Mouse (Mus musculus) left cerebral cortex, postnatal 14 days (tissue): ENCODE measurements around the gene Jarid2. TPM values are rescaled to one million over a fixed set of nuclear protein-coding genes. Genes with fewer than 3 reads are reported as not detected.
"Not testable (repeated sequence)": the region's sequence is repeated elsewhere in the genome, so short reads cannot be mapped to it uniquely, and the experiment has no call there.

Experiments used
- DNase-seq, 2 experiments: peaks; one replicate each; pipeline ENCODE4 v3.0.0; 2021 to 2022; ENCODE audit warnings: low spot score in 2 of 2, mixed read lengths in 1 of 2
- intact Hi-C: fragments of 180-260 bp; cut with DNase I; formaldehyde crosslinking; loops from one replicate; pipeline ENCODE4 v1.15.1; 2025
- total RNA-seq, 2 experiments: library from RNA; stranded (reverse); gene quantifications; 2 replicates each; pipeline ENCODE4 v1.2.3; 2021

Jarid2 gene
- total RNA-seq, 2 experiments from 2014 or later = 40.8 to 42.3 TPM

- no peak for DNase-seq
- intact Hi-C loops = no loop called here
These were observed 81.7 kb downstream of the Jarid2 start for GRCm38 (mm10) chr13:44811021-44811420.

- DNase-seq = no peak
- intact Hi-C loops = no loop called here
These were observed 82.3 kb downstream of the Jarid2 start for GRCm38 (mm10) chr13:44811601-44812000.

DNA sequence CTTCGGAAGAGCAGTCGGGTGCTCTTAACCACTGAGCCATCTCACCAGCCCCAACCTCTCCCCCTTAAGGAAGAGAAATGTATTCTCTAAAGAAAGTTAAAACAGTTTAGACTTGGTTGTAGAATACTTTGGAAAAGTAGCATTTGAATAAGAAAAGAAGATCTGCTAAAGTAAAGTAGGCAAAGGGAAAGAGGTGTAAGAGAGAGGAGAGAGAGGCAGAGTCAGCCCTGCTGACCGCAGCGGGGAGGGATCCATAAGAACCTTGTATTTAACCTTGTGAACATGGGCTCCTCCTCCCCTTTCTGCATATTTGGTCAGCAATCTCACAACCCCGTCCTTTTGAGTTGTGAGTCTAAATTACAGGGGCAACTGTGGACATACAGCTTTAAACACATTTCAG lies 83.1 kb downstream of the Jarid2 start:
- DNase-seq = no peak
- intact Hi-C loops = no loop called here

DNA sequence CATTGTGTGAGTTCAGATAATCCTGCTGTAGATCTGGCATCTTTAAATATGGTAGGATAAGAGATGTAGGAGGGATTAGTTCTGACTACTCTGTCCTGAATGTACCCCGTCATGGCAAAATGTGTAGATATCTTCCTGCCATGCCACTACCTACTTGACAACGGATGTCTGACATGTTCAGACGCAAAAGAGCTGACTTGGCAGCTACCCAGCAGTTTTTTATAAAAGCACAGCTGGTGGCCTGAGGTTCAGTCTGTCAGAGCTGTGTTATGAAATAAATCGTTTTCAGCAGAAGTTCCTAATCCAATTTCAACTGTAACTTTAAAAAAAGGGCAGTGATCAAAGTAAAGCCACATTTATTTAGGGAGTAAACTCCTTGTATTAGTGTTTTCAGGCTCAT lies 90.1 kb downstream of the Jarid2 start:
- DNase-seq = peak in 1 of 2 experiments; percentile 23
- intact Hi-C loops = no loop called here

DNA sequence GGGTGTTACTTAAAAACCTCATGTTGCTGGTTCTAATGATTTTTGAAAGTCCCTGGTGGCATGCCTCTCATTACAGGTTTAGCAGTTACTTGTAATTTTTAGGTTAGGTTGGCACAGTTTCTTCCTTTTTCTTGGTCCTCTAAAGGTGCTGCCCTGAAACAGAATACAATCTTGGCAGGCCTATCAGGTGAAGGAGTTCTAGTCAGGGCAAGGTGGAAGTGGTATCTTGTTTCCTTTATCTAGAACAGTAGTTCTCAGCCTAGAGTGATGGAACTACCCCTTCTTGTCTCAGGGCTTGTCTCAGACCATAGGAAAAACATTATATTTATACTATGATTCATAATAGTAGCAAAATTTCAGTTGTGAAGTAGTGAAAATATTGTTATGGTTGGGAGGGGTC lies 93.3 kb downstream of the Jarid2 start:
- intact Hi-C loops = no loop called here
- DNase-seq = no peak

- no peak for DNase-seq
- intact Hi-C loops = no loop called here
These were observed 99.6 kb downstream of the Jarid2 start for GRCm38 (mm10) chr13:44828903-44829302.

DNA sequence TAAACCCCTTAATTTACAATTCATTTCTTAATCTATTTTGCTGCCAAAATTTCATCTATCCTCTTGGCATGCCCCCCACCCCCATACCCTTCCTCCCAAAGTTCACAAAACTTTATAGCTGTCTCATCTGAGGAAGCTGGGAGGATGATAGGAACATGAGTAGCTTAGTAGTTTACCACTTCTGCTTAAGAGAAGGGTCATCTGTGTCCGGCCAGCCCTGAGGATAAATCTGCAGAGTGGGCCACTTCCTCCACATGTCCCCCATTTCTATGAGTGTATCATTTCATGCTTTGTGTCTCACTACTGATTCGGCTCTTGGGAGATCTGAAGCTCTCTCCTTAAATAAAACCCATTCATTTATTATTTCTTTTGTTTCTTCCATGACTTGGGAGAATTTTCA lies 102.8 kb downstream of the Jarid2 start:
- no peak for DNase-seq
- intact Hi-C loops = loop anchor here (5.0 to 10.0 kb wide), 2 partner anchors 100 to 967 kb away; no protein-coding TSS in a partner anchor

DNA sequence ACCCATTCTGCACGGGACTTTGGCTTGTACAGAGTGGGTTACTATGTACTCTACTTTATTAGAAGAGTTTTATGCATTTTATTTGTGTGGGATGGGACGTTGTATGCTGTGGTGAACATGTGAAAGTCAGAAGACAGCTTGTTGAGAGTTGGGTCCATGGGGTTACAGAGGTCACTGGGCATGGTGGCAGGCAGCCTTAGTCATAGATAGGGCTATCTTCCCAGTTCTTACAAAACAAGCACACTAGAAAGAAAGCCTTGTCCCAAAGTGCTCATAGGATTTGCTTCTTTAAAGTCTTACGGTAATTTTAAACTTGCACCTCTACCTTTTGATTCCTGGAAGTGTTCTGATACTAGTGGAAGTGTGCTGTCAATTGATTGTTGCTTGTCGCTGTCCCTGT lies 103.6 kb downstream of the Jarid2 start:
- DNase-seq = no peak
- intact Hi-C loops = loop anchor here (5.0 to 10.0 kb wide), 2 partner anchors 101 to 968 kb away; no protein-coding TSS in a partner anchor

DNA sequence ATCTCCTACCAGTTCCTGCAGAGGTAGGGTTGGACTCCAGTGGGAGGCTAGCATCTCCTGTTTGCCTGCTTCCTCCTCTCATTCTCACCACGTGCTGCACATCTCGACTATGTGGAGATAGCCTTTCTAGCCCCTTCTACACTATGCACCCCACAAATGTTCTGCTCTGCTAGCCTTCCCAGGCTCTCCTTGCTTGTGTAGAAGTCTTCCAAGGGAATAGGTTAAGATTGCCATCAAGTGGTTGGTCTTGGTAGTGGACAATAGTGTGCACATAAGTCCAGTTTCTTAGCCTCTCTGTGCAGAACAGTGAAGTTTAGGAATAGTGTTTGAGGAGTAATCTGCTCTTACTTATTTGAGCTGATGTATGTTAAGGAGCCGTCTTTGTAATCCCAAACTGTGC lies 104.1 kb downstream of the Jarid2 start:
- intact Hi-C loops = loop anchor here (5.0 to 10.0 kb wide), 2 partner anchors 101 to 969 kb away; no protein-coding TSS in a partner anchor
- peak; percentile 62 to 67 for DNase-seq

- no peak for DNase-seq
- intact Hi-C loops = loop anchor here (10.0 kb wide), 1 partner anchor 973 kb away; no protein-coding TSS in a partner anchor
These were observed 108.2 kb downstream of the Jarid2 start for GRCm38 (mm10) chr13:44837445-44837844.

DNA sequence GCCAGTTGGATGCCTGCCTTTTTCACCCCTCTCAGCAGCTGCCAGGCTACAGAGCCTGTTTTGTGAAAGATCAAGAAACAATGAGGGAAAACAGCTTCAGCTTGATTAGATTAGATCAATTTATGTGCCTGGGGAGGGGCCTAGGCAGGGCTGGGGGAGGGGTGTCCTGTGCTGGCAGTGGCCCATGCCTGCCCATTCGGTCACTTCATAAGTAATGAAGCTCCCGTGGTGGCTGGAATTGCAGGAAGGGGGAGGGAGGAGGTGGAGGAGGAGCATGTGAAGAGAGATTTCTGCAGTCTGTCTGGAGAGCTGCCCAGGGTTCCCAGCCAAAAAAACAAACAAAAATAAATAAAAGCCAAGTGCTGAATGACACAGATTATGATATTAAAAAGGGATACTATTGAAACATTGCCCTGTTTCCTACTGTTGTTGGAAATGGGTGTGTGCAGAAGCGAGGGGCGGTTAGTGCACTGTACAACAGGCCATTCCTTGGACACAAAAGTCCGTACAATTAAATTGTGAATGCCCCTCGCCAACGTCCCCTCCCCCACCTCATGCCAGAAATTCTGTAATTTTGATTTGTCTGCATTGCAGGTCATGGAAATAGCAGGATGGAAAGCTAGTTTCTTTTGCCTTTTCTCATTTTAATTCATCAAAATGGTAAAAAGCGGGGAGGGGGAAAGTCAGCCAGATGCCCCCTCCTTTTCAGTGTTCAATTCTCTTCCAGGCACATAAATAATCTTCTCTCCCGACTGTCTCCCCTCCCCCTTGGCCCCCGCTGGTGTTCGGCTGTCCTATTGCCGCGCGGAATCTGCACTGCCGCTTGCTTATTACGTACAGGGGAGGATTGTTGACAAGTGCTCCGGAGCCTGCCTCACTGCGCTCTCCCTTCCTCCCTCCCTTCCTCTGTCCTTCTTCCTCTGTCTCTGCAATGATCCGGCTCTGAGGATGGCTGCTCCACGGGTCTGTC lies 110.9 kb downstream of the Jarid2 start:
- intact Hi-C loops = loop anchor here (10.0 kb wide), 1 partner anchor 975 kb away; no protein-coding TSS in a partner anchor
- peak; percentile 65 to 76 for DNase-seq

GRCm38 (mm10) chr13:44851426-44851825 lies 122.2 kb downstream of the Jarid2 start:
- DNase-seq = no peak

DNA sequence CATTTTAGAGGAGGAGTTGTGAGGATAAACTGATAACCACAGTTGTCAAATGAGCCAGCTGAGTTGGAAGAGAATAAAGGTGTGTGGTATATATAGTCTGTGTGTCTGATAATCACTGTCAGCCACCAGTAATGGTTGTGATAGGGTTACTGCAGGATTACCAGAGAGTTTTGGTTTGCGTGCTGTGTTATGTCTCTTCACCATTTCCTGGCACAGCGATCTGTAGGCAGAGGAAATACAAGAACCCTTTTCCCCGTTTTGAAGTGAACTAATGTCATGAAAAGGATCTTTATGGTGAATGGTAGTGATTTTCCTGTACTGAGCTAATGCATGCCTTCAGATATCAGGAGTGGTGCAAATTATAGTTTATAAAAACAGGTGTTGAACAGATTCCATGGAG lies 122.8 kb downstream of the Jarid2 start:
- DNase-seq = no peak
- intact Hi-C loops = no loop called here

More at GRCm38 (mm10) chr13:44851426-44851825, 122.2 kb downstream of the Jarid2 start:
- intact Hi-C loops = no loop called here

DNA sequence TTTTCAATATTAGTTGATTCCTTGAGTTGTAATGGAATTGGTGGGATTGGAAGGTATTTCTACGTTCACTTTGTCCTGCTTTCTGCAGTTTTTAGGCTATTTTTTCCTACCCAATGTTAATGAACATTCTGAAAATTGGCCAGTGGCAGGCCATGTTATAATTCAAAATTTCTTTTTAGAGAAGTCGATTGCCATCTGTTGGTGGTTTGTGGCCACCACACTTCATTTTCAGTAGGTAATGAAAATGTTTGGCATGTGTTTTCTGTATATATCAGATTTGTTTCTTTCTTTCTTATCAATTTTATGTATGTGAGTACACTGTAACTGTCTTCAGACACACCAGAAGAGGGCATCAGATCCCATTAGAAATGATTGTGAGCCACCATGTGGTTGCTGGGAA lies 136.3 kb downstream of the Jarid2 start:
- no peak for DNase-seq
- intact Hi-C loops = no loop called here

DNA sequence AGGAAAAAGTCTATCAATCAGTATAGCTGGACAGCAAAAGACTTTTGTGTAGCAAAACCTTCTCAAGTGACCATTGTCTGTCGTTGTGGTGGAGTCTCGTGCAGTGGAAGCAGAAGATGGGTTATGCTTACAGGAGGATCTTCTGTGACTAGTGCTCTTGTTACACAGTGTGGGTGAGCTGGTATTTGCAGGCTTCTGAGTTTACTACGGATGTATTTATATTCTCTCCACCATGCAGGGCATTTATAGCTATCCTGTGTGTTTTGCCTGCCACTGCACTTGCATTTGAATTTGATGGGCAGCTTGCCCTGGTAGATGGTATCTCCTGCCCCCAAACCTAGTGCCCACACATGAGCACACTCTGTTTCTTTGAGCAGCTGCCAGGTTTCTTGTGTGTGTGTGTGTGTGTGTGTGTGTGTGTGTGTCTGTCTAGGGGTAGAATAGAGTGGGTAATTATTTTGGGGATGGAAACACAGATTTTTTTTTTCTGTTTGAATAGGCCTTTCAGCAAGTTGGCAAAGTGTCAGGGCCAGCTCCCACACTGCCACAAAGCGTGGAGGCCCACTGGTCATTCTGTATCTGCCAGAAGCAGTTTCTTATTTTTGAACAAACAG lies 138.9 kb downstream of the Jarid2 start:
- peak; percentile 53 to 82 for DNase-seq
- intact Hi-C loops = no loop called here

- intact Hi-C loops = not testable (repeated sequence)
These were observed 140.3 kb downstream of the Jarid2 start for GRCm38 (mm10) chr13:44869418-44870119.

GRCm38 (mm10) chr13:44876799-44877198 lies 147.5 kb downstream of the Jarid2 start:
- no peak for DNase-seq
- intact Hi-C loops = no loop called here

More at GRCm38 (mm10) chr13:44869418-44870119, 140.3 kb downstream of the Jarid2 start:
- peak; percentile 98 to 100 for DNase-seq

DNA sequence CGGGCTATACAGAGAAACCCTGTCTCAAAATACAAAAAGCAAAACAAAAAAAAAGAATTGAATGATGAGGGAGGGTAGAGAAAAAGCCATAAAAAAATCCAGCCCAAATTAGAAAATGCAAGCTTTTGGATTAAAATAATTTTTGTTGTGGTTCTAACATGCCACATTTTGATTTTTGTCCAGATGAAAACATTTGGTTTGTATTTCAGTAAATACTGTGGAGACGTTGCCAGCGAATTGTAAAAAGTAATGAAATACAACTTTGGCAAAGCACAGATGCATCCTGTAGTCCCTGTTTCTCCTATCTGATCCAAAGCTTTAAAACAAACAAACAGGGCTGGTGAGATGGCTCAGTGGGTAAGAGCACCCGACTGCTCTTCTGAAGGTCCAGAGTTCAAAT lies 151.7 kb downstream of the Jarid2 start:
- no peak for DNase-seq
- intact Hi-C loops = no loop called here

- DNase-seq = no peak
- intact Hi-C loops = no loop called here
These were observed 156.9 kb downstream of the Jarid2 start for GRCm38 (mm10) chr13:44886221-44886620.

GRCm38 (mm10) chr13:44890612-44891011 lies 161.3 kb downstream of the Jarid2 start:
- no peak for DNase-seq

More at GRCm38 (mm10) chr13:44890612-44891011, 161.3 kb downstream of the Jarid2 start:
- intact Hi-C loops = no loop called here
